Mouse (Mus musculus): Measurements from ENCODE around the gene Cisd1.
A peak's percentile ranks its signal among the peaks of the same experiment; 100 is the strongest.

DNA sequence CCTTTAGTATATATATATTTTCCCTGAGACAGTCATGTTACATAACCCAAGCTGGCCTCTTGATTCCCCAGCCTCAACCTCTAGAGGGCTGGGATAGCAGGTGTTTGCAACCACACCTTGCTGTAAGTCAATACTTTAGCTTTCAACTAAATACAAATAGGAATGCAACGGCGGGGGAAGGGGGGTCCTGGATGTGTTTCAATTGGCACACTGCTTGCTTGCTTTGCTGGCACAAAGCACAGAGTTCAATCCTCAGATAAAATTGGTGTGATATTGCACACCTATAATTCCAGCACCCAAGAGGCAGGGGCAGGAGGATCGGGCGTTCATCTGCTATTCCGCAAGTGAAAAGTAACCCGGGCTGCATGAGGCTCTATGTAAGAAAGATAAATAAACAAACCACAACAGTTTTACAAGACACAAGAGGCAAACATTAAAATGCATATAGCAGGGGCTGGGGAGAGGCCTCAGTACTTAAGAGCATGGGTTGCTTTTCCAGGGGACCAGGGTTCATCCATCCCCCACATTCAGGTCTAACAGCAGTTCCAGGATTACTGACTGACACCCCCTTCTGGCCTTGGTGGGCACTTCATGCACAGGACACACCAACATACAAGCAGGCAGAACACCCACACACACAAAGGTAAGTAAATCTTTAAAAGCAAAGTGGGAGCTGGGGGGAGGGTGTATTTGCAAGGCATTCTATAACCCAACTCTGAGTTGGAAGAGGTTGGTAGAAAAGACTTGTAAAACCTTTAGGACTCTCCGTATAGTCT, 2.5 kb downstream of the Cisd1 start:
- no peak for TF ChIP-seq POLR2A (IDR thresholded peaks at IDR 0.05; ENCODE audit: borderline replicate concordance, control insufficient read depth, low read depth, low read length)
- peak; percentile 31; the same call in 1 of the 2 replicates for TF ChIP-seq CTCF (IDR thresholded peaks at IDR 0.05; ENCODE audit: control insufficient read depth, insufficient read depth, low read length)

Measured in bone marrow, adult 2 months (tissue).